Mouse (Mus musculus) stomach, postnatal 0 days (tissue): Measurements from ENCODE around the gene Atxn10.

Experiments used
- CTCF ChIP-seq: IDR thresholded peaks from 2 replicates; pipeline ENCODE4 v1.5.1; 2016; ENCODE audit warnings: antibody characterized with exemption, low read depth, mild to moderate bottlenecking, moderate library complexity
- EP300 ChIP-seq: optimal IDR thresholded peaks from 2 replicates; pipeline ENCODE3; 2016; ENCODE audit warnings: antibody characterized with exemption

DNA sequence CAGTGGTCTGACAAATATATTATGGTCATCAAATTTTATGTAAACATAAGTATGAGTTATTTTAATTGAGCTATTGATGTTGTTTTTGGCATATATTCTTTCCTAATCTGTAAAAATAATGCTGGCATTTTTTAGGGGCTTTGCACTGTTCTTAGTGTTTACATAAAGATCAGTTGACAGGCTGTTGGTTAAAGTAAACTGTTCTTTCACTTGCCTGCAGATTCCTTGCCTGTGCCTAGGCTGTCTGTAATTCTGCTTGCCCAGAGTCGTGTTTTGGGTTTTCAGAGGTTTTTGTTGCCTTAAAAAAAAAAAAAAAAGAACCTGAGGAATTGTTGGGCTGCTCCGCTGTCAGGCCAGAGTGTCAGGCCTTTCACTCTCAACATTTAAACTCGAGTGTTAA, 33.7 kb downstream of the Atxn10 start:
- TF ChIP-seq CTCF (no peak), EP300 (no peak)
